Mouse (Mus musculus) heart, postnatal 0 days (tissue): Measurements from ENCODE around the gene Dnah10. TPM values are rescaled to one million over a fixed set of nuclear protein-coding genes. Genes with fewer than 3 reads are reported as not detected.
A peak's percentile ranks its signal among the peaks of the same experiment; 100 is the strongest.

ENCODE experiments used
- ATAC-seq: fragments of 200-750 bp; cut with Nextera tagmentation; 2 replicates; pipeline ENCODE4 v1.8.0; 2017; ENCODE audit warnings: low read depth, moderate number of reproducible peaks, moderate library complexity; ENCODE audit not compliant: insufficient read depth
- DNase-seq: peaks from one replicate; pipeline ENCODE4 v3.0.0-alpha.2; 2016; ENCODE audit warnings: low spot score
- H3K27ac ChIP-seq: fragments of 300-500 bp; sonication (generic); 2 replicates; pipeline ENCODE4 v1.5.1; 2014; ENCODE audit warnings: low read depth, mild to moderate bottlenecking
- H3K27me3 ChIP-seq: fragments of 300-500 bp; sonication (generic); 2 replicates; pipeline ENCODE4 v1.6.1; 2014; ENCODE audit warnings: low read length, mixed read lengths; ENCODE audit not compliant: control insufficient read depth, insufficient read depth
- H3K36me3 ChIP-seq: fragments of 300-500 bp; sonication (generic); replicated peaks from 2 replicates; pipeline ENCODE4 v1.6.1; 2014; ENCODE audit warnings: low read length, mixed read lengths; ENCODE audit not compliant: control insufficient read depth, insufficient read depth
- H3K4me1 ChIP-seq: fragments of 300-500 bp; sonication (generic); 2 replicates; pipeline ENCODE4 v1.6.1; 2014; ENCODE audit warnings: antibody characterized with exemption; ENCODE audit not compliant: control insufficient read depth, insufficient read depth
- H3K4me2 ChIP-seq: fragments of 300-500 bp; sonication (generic); 2 replicates; pipeline ENCODE4 v1.6.1; 2014; ENCODE audit warnings: low read depth, mild to moderate bottlenecking, low read length, moderate library complexity
- H3K4me3 ChIP-seq: fragments of 300-500 bp; sonication (generic); 2 replicates; pipeline ENCODE4 v1.5.1; 2014; ENCODE audit warnings: low read depth, low read length
- H3K9ac ChIP-seq: fragments of 300-500 bp; sonication (generic); replicated peaks from 2 replicates; pipeline ENCODE4 v1.6.1; 2014; ENCODE audit warnings: low read depth, low read length, mixed read lengths
- H3K9me3 ChIP-seq: fragments of 300-500 bp; sonication (generic); replicated peaks from 2 replicates; pipeline ENCODE4 v1.6.1; 2016; ENCODE audit warnings: low read length; ENCODE audit not compliant: control insufficient read depth
- CTCF ChIP-seq: IDR thresholded peaks from 2 replicates; pipeline ENCODE4 v1.5.1; 2016; ENCODE audit warnings: antibody characterized with exemption, control low read depth, low read depth
- EP300 ChIP-seq: IDR thresholded peaks from 2 replicates; pipeline ENCODE4 v1.6.1; 2016; ENCODE audit warnings: antibody characterized with exemption, low read depth
- WGBS: fragments of 180-500 bp; shearing (Covaris S2); extraction: QIAGEN DNeasy Blood & Tissue Kit; methylation state at CpG from one replicate; pipeline ENCODE4 v1.1.7; 2014; 5-methylcytosine and 5-hydroxymethylcytosine counted together
- polyA plus RNA-seq: library from polyadenylated mRNA; unstranded; fragments of >200 nt; fragmentation: Nextera tagmentation; extraction: Ambion mirVana; gene quantifications from 2 replicates; pipeline ENCODE4 v1.2.1, GENCODE M21; 2015
- total RNA-seq: library from RNA; depleted of rRNA; stranded (reverse); fragments of >200 nt; gene quantifications from 2 replicates; pipeline ENCODE4 v1.2.3, GENCODE M21; 2014; ENCODE audit warnings: low replicate concordance

Gene Dnah10
- total and polyA plus RNA-seq, 2 experiments from 2014 or later = 0.01 TPM; not detected in 1

- H3K27me3 ChIP-seq = peaks cover 48% of the 10 kb centered on the region
These were observed 136.6 kb downstream of the Dnah10 start for GRCm38 (mm10) chr5:124861463-124861862.

GRCm38 (mm10) chr5:124862013-124862866 lies 137.4 kb downstream of the Dnah10 start, which contains the start of the genes Ccdc92 and Zfp664:
Gene Ccdc92 (minus strand): TSS chr5:124862424.
Gene Zfp664 (plus strand): TSS chr5:124862691.
- H3K9me3 ChIP-seq = no peaks in the 10 kb centered on the region
- peaks cover 10% of the 10 kb centered on the region; the same call in 1 of the 2 replicates for H3K36me3 ChIP-seq
- peak within 1 kb of the TSS; percentile 80 for H3K27ac ChIP-seq
- ATAC-seq = peak; percentile 95
- no peaks in the 10 kb centered on the region for H3K4me1 ChIP-seq
- H3K4me3 ChIP-seq = peak within 1 kb of the TSS; percentile 99
- peak; percentile 96 for DNase-seq
- under 1% methylated on average over 70 of the region's 103 CpGs for WGBS
- peaks cover 44% of the 10 kb centered on the region for H3K27me3 ChIP-seq
- peak within 1 kb of the TSS; percentile 89 for H3K9ac ChIP-seq
- TF ChIP-seq CTCF (no peak), EP300 (no peak)
- H3K4me2 ChIP-seq = peak within 1 kb of the TSS; percentile 98

More at GRCm38 (mm10) chr5:124861463-124861862, 136.6 kb downstream of the Dnah10 start:
- Histone ChIP-seq H3K4me1 (no peaks in the 10 kb centered on the region), H3K27ac (no peak overlapping the region), H3K4me2 (peak overlapping the region; percentile 98), H3K9me3 (no peaks in the 10 kb centered on the region), H3K9ac (no peak overlapping the region), H3K36me3 (peaks cover 10% of the 10 kb centered on the region; the same call in 1 of the 2 replicates), H3K4me3 (peak overlapping the region; percentile 99)
- WGBS = 1% methylated on average over 33 of the region's 33 CpGs
- no peak for ATAC-seq
- DNase-seq = no peak
- TF ChIP-seq EP300 (no peak), CTCF (no peak)

- Histone ChIP-seq H3K4me2 (peak overlapping the region; percentile 98), H3K27me3 (peaks cover 40% of the 10 kb centered on the region), H3K27ac (peak overlapping the region; percentile 80), H3K36me3 (peaks cover 10% of the 10 kb centered on the region; the same call in 1 of the 2 replicates), H3K4me3 (peak overlapping the region; percentile 99), H3K9me3 (no peaks in the 10 kb centered on the region), H3K4me1 (no peaks in the 10 kb centered on the region), H3K9ac (peak overlapping the region; percentile 89)
- under 1% methylated on average over 85 of the region's 88 CpGs for WGBS
- no peak for TF ChIP-seq CTCF
- TF ChIP-seq EP300 = no peak
- ATAC-seq (peak; percentile 56), DNase-seq (no peak)
These were observed 138.2 kb downstream of the Dnah10 start for GRCm38 (mm10) chr5:124862871-124863741.

- Histone ChIP-seq H3K4me2 (no peak overlapping the region), H3K4me1 (peaks cover 17% of the 10 kb centered on the region), H3K36me3 (peaks cover 11% of the 10 kb centered on the region; the same call in 1 of the 2 replicates), H3K27me3 (no peaks in the 10 kb centered on the region), H3K4me3 (no peak overlapping the region), H3K27ac (no peak overlapping the region), H3K9me3 (no peaks in the 10 kb centered on the region), H3K9ac (no peak overlapping the region)
- WGBS = 29% methylated on average over 4 of the region's 4 CpGs
- peak; percentile 51 for DNase-seq
- 0 out of 2 replicates have a peak, but pooled peaks have one; percentile 39 for ATAC-seq
- no peak for TF ChIP-seq EP300
- peak; percentile 70 for TF ChIP-seq CTCF
These were observed 144.1 kb downstream of the Dnah10 start for GRCm38 (mm10) chr5:124868981-124869380.

- ATAC-seq (0 out of 2 replicates have a peak, but pooled peaks have one; percentile 39), DNase-seq (peak; percentile 25)
- no peak for TF ChIP-seq EP300
- no peak for TF ChIP-seq CTCF
- H3K27ac ChIP-seq = no peak overlapping the region
- peaks cover 17% of the 10 kb centered on the region for H3K4me1 ChIP-seq
- no peak overlapping the region for H3K4me3 ChIP-seq
- 0 out of 2 replicates have a peak, but pooled peaks cover 5% of the 10 kb centered on the region for H3K36me3 ChIP-seq
- no peaks in the 10 kb centered on the region for H3K27me3 ChIP-seq
- no peak overlapping the region for H3K9ac ChIP-seq
- WGBS = 5% methylated on average over 2 of the region's 2 CpGs
- H3K4me2 ChIP-seq = no peak overlapping the region
- H3K9me3 ChIP-seq = no peaks in the 10 kb centered on the region
These were observed 147.1 kb downstream of the Dnah10 start for GRCm38 (mm10) chr5:124872033-124872432.
